Mouse (Mus musculus) CH12.LX (cell line): ENCODE data around the gene Mcts2.

Source experiments
- CTCF ChIP-seq, 2 experiments: IDR thresholded peaks in 1 of 2; conservative IDR thresholded peaks in 1 of 2; 2 replicates each; pipeline ENCODE4 v1.5.1; 2011 to 2012; ENCODE audit warnings: low read depth in 2 of 2, low read length in 2 of 2, improper control_type of control experiment in 1 of 2, inconsistent platforms in 1 of 2, mild to moderate bottlenecking in 1 of 2, moderate library complexity in 1 of 2
- ETS1 ChIP-seq: conservative IDR thresholded peaks from 2 replicates; pipeline ENCODE4 v1.6.1; 2012; ENCODE audit warnings: low read depth, mild to moderate bottlenecking, inconsistent platforms, low read length, improper control_type of control experiment, moderate library complexity
- HCFC1 ChIP-seq: IDR thresholded peaks from 2 replicates; pipeline ENCODE4 v1.6.1; 2012; ENCODE audit warnings: low read depth, mild to moderate bottlenecking, inconsistent platforms, low read length, improper control_type of control experiment
- IRF4 ChIP-seq: IDR thresholded peaks from 2 replicates; pipeline ENCODE4 v1.6.1; 2014; ENCODE audit warnings: low read depth, mild to moderate bottlenecking, inconsistent platforms, low read length, improper control_type of control experiment
- KAT2A ChIP-seq: IDR thresholded peaks from 2 replicates; pipeline ENCODE4 v1.6.1; 2012; ENCODE audit warnings: low read length, improper control_type of control experiment, inconsistent platforms; ENCODE audit not compliant: insufficient replicate concordance
- MYC ChIP-seq: IDR thresholded peaks from 2 replicates; pipeline ENCODE4 v1.6.1; 2011; ENCODE audit warnings: low read depth, mild to moderate bottlenecking, improper control_type of control experiment, low read length
- NELFE ChIP-seq: IDR thresholded peaks from 2 replicates; pipeline ENCODE4 v1.6.1; 2011; ENCODE audit warnings: low read depth, low read length, improper control_type of control experiment
- POLR2A ChIP-seq: IDR thresholded peaks from 2 replicates; pipeline ENCODE4 v1.6.1; 2011; ENCODE audit warnings: low read depth, mild to moderate bottlenecking, improper control_type of control experiment, low read length
- POLR2AphosphoS2 ChIP-seq: IDR thresholded peaks from 2 replicates; pipeline ENCODE4 v1.6.1; 2011; ENCODE audit warnings: low read depth, low read length, improper control_type of control experiment
- TBP ChIP-seq: conservative IDR thresholded peaks from 2 replicates; pipeline ENCODE4 v1.6.1; 2011; ENCODE audit warnings: low read depth, low read length, improper control_type of control experiment
- USF1 ChIP-seq: IDR thresholded peaks from 2 replicates; pipeline ENCODE4 v1.6.1; 2014; ENCODE audit warnings: low read depth, mild to moderate bottlenecking, inconsistent platforms, low read length, improper control_type of control experiment

DNA sequence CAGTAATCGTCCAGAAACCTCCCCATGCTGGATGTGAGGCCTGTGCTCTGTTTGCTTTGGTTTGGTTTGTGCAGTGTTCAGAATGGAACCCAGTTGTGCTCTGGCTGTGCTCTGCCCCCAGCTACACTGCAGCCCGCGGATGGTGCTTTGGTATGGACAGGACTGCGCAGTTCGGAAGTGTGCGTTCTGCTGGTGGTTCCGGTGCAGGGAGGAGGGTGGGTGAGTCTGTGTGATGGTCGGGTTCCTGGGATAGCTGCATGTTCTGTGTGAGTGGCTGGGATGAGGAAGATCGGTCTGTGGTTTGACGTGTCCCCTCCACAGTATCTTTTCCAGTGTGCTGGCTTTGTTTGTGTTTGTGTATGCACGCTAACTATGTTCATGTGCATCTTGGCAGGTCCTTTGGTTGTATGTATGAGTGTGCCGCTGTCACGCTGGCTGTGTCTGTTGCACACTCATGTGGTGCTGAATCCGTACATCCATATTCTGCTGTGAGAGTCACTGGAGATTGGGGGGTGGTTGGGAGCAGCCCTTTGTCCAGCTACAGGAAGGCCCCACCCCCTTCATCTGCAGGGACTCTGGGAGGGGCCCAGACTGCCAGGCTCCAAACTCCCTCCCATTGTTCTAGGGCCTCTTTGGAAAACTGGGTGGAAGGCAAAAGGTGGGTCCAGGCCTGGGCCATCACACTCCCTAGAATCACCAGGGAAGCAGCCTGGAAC, 41.1 kb downstream of the Mcts2 start:
- TF ChIP-seq POLR2A (no peak), KAT2A (no peak), IRF4 (no peak), CTCF (conservative IDR thresholded peaks at IDR 0.05 in 1 of 2, IDR thresholded peaks at IDR 0.05 in 1 of 2; ENCODE audit: low read depth in 2 of 2, low read length in 2 of 2) (no peak), HCFC1 (no peak), USF1 (no peak), ETS1 (no peak), POLR2AphosphoS2 (no peak), TBP (no peak), MYC (no peak), NELFE (no peak)
